Mouse (Mus musculus) testis, adult 2 months (tissue): ENCODE measurements around the gene H3f3b.

Experiments
- CTCF ChIP-seq: fragments of 200-500 bp; IDR thresholded peaks from 2 replicates; pipeline ENCODE4 v1.5.1; 2012; ENCODE audit warnings: low read depth, mild to moderate bottlenecking, inconsistent platforms, low read length, moderate library complexity; ENCODE audit not compliant: control insufficient read depth, insufficient read depth, insufficient replicate concordance
- POLR2A ChIP-seq: fragments of 200-500 bp; IDR thresholded peaks from 2 replicates; pipeline ENCODE4 v1.6.1; 2012; ENCODE audit warnings: low read depth, mild to moderate bottlenecking, inconsistent platforms, low read length, moderate library complexity; ENCODE audit not compliant: control insufficient read depth

DNA sequence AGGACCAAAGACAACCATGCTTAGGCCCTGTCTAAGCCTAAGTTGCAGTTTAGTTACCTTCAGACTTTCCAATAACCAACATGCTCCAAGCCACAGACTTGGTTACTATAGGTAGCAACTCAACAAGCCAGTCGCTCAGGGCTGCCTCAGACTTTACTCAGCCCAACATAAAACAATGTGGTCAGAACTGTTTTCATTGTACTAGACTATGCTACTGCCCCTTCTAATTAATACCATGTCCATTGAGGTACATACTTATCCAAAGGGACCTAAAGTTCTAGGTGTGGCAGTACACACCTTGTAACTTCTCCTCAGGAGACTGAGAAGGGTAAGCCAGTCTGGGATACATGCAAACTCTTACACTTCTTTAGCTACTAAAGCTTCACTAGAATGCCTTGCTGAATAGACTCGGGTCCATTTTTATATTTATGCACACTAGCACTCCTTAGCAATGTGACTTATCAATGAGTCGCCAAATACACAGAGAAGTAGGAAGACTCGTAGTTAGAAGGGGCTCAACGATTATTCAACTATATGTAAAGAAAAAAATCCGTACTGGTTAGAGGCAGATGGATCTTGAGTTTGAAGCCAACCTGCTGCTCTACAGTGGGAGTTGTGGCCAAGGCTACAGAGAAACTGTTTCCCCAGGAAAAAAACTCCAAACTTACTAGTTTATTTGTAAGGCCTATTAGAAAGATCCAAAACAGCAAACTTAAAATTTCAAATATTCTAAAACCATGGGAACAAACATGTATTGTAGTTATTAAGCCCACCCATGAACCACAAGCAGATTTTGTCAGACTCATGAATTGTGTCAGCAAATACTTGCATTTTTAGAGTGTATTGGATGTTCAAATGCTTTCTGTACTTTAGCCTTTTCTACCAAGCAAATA is 6.2 kb downstream of the H3f3b start:
- TF ChIP-seq CTCF (no peak), POLR2A (no peak)
